Mouse (Mus musculus): ENCODE measurements around the gene Prkcg. TPM values are rescaled to one million over a fixed set of nuclear protein-coding genes. Genes with fewer than 3 reads are reported as not detected.

The Prkcg gene
- polyA plus RNA-seq, 1 experiment from 2014 or later = 0.73 TPM

DNA sequence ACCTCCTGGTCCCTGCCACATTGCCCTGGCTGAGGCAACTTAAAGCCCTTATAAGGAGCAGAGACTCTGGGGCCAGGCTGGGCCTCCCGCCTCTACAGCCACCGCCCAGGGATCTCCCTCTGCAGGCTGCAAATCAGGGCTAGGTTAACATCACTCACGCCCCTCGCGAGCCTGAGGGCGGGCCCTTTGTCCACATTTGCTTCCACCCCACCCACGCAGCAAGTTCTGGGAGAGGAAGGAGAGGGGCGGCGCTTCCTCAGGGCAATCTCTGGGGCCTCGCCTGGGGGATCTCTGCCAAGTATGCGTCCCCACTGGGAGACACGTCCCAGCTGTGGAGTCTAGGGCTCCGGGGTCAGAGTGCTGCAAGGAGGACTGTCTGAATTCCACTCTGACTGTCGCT lies 3.8 kb downstream of the Prkcg start:
- Histone ChIP-seq H3K27ac (0 out of 2 replicates have a peak overlapping the region, but pooled peaks have one; percentile 19), H3K4me2 (peak overlapping the region; percentile 51), H3K27me3 (no peaks in the 10 kb centered on the region), H3K9ac (peak overlapping the region; percentile 38), H3K36me3 (replicated peaks) (peaks cover 33% of the 10 kb centered on the region), H3K9me3 (no peaks in the 10 kb centered on the region), H3K4me3 (replicated peaks) (peak overlapping the region; percentile 29), H3K4me1 (peaks cover 19% of the 10 kb centered on the region)
- no peak for ATAC-seq (ENCODE audit: low FRiP score)
- WGBS = 4% methylated on average over 14 of the region's 14 CpGs

DNA sequence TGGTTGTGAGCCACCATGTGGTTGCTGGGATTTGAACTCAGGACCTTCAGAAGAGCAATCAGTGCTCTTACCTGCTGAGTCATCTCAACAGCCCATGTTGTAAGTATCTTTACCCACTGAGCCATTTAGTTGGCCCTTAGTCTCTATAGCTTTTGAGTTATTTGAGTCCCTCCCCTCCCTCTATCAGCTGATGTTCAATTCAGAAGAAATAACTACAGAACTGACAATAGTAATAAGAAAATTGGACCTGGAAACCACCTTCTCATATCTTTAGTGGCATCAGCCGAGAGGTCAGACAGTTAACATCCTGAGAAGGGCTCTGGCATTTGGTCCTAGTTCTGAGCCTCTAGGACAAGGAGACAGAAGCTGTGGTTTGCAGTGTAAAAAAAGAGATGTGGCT lies 5.8 kb downstream of the Prkcg start:
- H3K36me3 ChIP-seq (replicated peaks) = peaks cover 35% of the 10 kb centered on the region
- no peaks in the 10 kb centered on the region for H3K27me3 ChIP-seq
- no peaks in the 10 kb centered on the region for H3K9me3 ChIP-seq

DNA sequence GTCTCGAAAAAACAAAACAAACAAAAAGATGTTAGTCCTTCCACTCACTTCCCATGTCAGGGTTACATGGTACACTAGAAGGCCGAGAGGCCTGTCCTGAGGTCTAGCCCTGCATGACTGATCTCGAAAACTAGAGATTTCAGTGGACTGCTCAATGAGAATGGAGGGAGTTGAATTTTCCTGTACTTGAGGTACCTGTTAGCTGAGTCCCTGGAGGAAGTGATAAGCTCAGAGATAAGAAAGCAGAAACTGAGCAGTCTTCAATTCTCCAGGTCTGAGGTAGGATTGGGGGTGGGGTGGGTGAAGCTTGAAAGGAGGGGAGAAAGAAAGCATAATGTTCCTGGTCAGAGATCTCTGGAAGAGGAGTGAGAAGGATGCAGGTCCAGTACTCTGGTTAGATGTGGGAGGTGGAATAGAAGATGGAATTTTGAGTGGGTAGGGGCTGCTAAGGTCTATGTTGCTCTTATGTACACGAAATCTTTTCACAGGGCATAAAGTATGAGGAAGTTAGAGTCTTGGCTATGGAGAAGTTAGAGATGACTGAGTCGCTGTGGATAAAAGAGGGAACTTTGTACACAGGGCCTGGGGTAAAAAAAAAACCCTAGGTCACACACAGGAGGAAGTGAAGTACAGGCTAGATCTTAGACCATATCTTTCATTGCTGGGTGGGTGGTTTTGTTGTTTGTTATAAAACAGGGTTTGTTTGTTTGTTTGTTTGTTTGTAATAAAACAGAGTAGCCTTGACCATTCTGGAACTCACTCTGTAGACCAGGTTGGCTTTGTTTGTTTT lies 6.5 kb downstream of the Prkcg start:
- Histone ChIP-seq H3K27me3 (peaks cover 4% of the 10 kb centered on the region; the same call in 1 of the 2 replicates), H3K4me3 (replicated peaks) (no peak overlapping the region), H3K27ac (no peak overlapping the region), H3K36me3 (replicated peaks) (peaks cover 35% of the 10 kb centered on the region), H3K9me3 (no peaks in the 10 kb centered on the region), H3K4me2 (no peak overlapping the region), H3K4me1 (peaks cover 17% of the 10 kb centered on the region), H3K9ac (no peak overlapping the region)
- WGBS = 94% methylated on average over 5 of the region's 5 CpGs
- no peak for ATAC-seq (ENCODE audit: low FRiP score)

More for the DNA sequence above, 5.8 kb downstream of the Prkcg start:
- peaks cover 19% of the 10 kb centered on the region for H3K4me1 ChIP-seq
- H3K9ac ChIP-seq = no peak overlapping the region
- H3K4me2 ChIP-seq = no peak overlapping the region
- 74% methylated on average over 1 of the region's 1 CpGs for WGBS
- no peak overlapping the region for H3K4me3 ChIP-seq (replicated peaks)
- no peak for ATAC-seq (ENCODE audit: low FRiP score)
- H3K27ac ChIP-seq = no peak overlapping the region

DNA sequence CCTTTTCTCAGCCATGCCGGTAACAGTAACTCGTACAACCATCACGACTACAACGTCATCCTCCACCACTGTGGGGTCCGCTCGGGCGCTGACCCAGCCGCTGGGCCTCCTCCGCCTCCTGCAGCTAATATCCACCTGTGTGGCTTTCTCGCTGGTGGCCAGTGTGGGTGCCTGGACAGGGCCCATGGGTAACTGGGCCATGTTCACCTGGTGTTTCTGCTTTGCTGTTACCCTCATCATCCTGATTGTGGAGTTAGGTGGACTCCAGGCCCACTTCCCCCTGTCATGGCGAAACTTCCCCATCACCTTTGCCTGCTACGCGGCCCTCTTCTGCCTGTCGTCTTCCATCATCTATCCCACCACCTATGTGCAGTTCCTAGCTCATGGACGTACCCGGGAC lies 7.7 kb downstream of the Prkcg start:
- Histone ChIP-seq H3K4me3 (replicated peaks) (no peak overlapping the region), H3K27ac (no peak overlapping the region), H3K9me3 (no peaks in the 10 kb centered on the region), H3K36me3 (replicated peaks) (peaks cover 35% of the 10 kb centered on the region), H3K9ac (no peak overlapping the region), H3K4me1 (peaks cover 10% of the 10 kb centered on the region), H3K4me2 (no peak overlapping the region), H3K27me3 (peaks cover 16% of the 10 kb centered on the region)
- no peak for ATAC-seq (ENCODE audit: low FRiP score)
- WGBS = 93% methylated on average over 16 of the region's 16 CpGs

DNA sequence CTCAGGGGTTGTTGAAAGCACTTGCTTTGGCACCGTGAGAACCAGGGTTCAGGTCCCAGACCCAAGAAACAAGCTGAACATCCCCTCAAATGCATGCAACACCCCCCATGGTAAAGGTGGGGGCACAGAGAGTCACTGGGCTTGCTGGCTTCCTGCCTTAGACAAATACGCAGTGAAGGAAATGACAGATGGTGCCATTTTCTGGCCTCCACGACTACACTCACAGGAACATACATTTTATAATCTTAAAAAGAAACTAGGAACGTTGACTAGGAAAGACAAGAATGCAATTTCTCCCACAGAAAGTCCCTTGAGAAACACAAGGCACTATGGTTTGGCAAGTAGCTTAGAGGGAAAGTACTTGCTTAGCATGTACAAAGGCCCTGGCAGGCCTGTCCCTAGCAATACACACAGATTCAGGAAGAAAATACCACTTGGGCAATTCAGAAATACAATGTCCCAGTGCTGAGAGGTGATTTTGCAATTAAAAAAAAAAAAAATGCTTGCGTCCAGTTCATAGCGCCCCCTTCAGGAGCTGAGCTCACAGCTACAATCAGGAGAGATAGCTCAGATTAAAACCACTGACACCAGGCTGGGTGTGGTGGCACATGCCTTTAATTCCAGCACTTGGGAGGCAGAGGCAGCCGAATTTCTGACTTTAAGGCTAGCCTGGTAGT lies 11.1 kb downstream of the Prkcg start:
- WGBS = 51% methylated on average over 7 of the region's 7 CpGs
- Histone ChIP-seq H3K9me3 (no peaks in the 10 kb centered on the region), H3K4me1 (peaks cover 31% of the 10 kb centered on the region), H3K4me3 (replicated peaks) (no peak overlapping the region), H3K27me3 (peaks cover 46% of the 10 kb centered on the region), H3K4me2 (no peak overlapping the region), H3K36me3 (replicated peaks) (peaks cover 25% of the 10 kb centered on the region), H3K27ac (no peak overlapping the region), H3K9ac (no peak overlapping the region)
- no peak for ATAC-seq (ENCODE audit: low FRiP score)

DNA sequence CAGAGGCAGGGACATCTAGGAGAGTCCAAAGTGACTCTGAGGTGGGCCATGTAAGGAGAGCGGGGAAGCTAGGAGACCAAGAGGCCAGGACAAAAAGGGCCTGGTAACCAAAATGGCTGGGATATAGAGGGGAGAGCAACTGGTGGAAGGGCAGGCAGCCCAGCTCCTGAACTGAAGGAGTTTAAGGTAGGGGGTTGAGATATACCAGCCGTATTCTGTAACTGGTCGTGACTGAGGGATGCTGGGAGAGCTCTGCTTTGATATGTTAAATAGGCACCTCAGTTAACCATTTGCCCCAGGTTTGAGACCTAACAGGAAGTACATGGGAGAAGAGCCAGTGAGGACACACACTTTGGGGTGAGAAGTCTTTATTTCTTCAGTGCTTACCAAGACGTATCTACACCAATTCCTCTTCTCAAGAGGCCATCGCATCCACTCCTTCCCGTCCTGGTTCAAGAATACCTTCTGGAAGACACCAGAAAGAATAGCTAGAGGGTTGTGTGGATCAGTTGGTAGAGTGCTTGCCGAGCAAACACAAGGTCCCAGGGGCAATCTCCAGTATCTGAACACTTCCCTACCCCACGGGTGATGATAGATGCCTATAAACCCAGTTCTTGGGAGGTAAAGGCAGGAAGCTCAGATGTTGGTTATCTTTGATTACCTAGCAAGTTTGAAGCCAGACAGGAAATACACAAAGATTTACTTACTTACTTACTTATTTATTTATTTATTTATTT lies 12.1 kb downstream of the Prkcg start:
- Histone ChIP-seq H3K9ac (no peak overlapping the region), H3K27me3 (peaks cover 55% of the 10 kb centered on the region), H3K9me3 (no peaks in the 10 kb centered on the region), H3K27ac (no peak overlapping the region), H3K4me3 (replicated peaks) (no peak overlapping the region), H3K4me2 (no peak overlapping the region), H3K36me3 (replicated peaks) (peaks cover 18% of the 10 kb centered on the region), H3K4me1 (peaks cover 34% of the 10 kb centered on the region)
- WGBS = 76% methylated on average over 8 of the region's 8 CpGs
- ATAC-seq (ENCODE audit: low FRiP score) = no peak

DNA sequence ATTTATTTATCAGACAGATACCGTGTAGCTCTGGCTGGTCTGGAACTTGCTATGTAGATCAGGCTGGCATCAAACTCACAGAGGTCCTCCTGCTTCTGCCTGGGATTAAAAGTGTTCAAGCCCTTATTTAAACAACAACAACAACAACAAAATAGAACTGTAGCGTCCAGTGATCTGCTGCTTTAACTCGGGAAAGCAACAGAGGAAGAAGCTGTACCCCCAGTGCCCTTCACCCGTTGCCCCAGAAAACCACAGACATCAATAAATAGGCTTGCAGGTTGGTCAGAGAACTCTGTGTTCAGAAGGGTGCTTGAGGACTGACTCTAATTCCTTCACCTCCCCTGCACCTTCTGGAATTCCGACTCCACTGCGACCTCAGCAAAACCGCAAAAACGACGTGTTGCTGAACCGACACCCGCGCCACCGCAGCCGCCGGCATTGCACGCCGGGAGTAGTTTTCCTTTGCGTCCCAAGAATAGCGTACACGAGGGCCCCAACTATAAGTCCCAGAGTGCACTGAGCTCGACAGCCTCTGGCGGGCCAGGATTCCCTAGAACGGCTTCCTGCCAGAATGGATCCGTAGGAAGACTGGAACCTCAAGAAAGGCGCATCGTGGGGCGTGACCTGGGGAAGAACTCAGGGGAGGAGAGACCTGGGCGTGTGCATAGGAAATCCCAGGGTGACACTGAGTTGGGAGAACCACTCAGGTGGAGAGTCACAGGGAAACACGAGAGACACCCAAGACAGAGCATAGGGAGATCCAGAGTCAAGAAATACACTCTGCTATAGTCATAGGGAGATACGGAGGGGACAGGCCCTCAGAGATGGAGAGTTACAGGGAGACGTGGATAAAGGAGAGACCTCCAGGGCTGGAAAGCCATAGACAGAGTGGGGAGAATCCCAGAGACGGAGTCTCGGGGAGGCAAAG lies 12.9 kb downstream of the Prkcg start:
- H3K27me3 ChIP-seq = peaks cover 59% of the 10 kb centered on the region
- peaks cover 11% of the 10 kb centered on the region for H3K36me3 ChIP-seq (replicated peaks)
- ATAC-seq (ENCODE audit: low FRiP score) = peak; percentile 18; the same call in 1 of the 2 replicates
- H3K4me1 ChIP-seq = peaks cover 34% of the 10 kb centered on the region
- 8% methylated on average over 33 of the region's 33 CpGs for WGBS
- no peak overlapping the region for H3K9ac ChIP-seq
- no peaks in the 10 kb centered on the region for H3K9me3 ChIP-seq
- peak overlapping the region; percentile 45 for H3K4me3 ChIP-seq (replicated peaks)
- H3K4me2 ChIP-seq = peak overlapping the region; percentile 85
- no peak overlapping the region for H3K27ac ChIP-seq

DNA sequence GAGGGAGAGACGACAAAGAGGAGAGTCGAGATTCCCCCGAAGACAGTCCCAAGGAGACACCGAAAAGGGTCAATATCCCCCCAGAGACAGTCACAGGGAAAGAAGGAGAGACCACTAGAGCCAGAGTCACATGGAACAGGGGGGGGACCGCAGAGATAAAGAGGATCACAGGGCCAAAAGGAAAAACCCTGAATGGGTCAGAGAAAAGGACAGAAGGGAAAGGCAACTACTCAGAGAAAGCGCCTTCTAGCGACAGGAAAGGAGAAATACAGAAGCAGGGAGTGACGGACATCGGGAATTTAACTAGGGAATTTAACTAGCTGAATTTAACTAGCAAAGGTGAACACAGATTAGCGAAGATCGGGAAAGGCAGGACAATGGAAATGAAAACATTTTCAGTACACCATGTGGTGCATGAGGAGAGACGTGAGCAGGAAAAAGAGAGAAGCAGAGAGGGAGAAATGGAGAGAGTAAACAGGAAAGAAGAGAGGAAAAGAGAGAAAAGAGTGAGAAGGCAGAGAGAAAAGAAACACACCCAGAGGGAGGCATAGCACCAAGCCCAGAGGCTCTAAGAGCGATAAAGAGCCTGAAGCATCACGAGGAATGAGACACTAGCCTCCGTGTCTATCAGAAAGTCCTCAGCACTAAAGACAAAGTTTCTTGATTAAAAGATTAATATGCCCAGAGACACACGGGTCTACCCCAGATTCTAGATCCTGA lies 13.7 kb downstream of the Prkcg start:
- peak overlapping the region; percentile 59; the same call in 1 of the 2 replicates for H3K9ac ChIP-seq
- 2% methylated on average over 16 of the region's 16 CpGs for WGBS
- peak overlapping the region; percentile 45 for H3K4me3 ChIP-seq (replicated peaks)
- 0 out of 2 replicates have a peak, but pooled peaks have one; percentile 7 for ATAC-seq (ENCODE audit: low FRiP score)
- H3K4me1 ChIP-seq = peaks cover 34% of the 10 kb centered on the region
- peaks cover 59% of the 10 kb centered on the region for H3K27me3 ChIP-seq
- H3K36me3 ChIP-seq (replicated peaks) = peaks cover 3% of the 10 kb centered on the region; the same call in 1 of the 2 replicates
- H3K27ac ChIP-seq = no peak overlapping the region
- peak overlapping the region; percentile 85 for H3K4me2 ChIP-seq
- no peaks in the 10 kb centered on the region for H3K9me3 ChIP-seq

DNA sequence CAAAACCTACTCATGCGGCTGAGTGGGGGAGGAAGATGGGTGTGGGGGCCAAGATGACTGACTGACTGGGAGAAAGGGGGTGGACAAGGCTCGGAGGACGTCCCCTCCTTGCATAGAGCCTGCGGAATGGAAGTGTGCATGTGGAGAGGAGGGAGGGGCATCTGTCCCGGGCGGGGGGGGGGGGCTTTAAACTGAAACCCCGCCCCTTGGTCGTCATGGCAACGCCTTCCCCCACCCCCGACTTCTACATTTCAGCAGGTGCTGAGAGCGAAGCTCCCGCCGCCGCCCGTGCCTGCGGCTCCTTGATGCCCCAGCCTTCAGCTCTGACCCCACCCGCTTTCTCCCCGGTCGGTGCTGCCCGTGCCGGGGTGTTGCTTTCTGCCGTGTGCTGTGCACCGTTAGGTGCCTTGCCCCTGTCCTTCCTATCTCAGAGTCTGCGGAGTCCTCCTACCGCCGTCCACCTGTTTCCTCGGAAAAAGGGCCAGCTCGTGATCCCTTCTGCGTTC lies 14.3 kb downstream of the Prkcg start:
- H3K4me3 ChIP-seq (replicated peaks) = peak overlapping the region; percentile 45
- peaks cover 59% of the 10 kb centered on the region for H3K27me3 ChIP-seq
- H3K4me2 ChIP-seq = peak overlapping the region; percentile 85
- H3K27ac ChIP-seq = no peak overlapping the region
- no peaks in the 10 kb centered on the region for H3K36me3 ChIP-seq (replicated peaks)
- H3K9me3 ChIP-seq = no peaks in the 10 kb centered on the region
- ATAC-seq (ENCODE audit: low FRiP score) = peak; percentile 72
- peak overlapping the region; percentile 59 for H3K9ac ChIP-seq
- peaks cover 34% of the 10 kb centered on the region for H3K4me1 ChIP-seq
- WGBS = under 1% methylated on average over 23 of the region's 29 CpGs

DNA sequence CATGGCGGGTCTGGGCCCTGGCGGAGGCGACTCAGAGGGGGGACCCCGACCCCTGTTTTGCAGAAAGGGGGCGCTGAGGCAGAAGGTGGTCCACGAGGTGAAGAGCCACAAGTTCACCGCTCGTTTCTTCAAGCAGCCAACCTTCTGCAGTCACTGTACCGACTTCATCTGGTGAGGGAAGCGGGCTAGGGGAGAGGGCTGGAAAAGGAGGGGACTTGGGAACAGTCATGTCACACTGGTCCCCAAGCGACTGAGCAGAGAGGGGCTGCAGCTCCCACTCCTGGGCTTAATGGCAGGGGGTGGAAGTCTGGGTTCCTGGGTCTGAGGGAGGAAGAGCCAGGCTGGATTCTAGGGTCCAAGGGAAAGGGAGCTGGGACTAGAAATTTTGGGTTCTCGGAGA lies 14.8 kb downstream of the Prkcg start:
- WGBS = 1% methylated on average over 12 of the region's 12 CpGs
- H3K36me3 ChIP-seq (replicated peaks) = no peaks in the 10 kb centered on the region
- H3K4me3 ChIP-seq (replicated peaks) = peak overlapping the region; percentile 45
- H3K4me2 ChIP-seq = peak overlapping the region; percentile 85
- ATAC-seq (ENCODE audit: low FRiP score) = peak; percentile 21; the same call in 1 of the 2 replicates
- no peak overlapping the region for H3K27ac ChIP-seq
- H3K4me1 ChIP-seq = peaks cover 34% of the 10 kb centered on the region
- H3K9ac ChIP-seq = peak overlapping the region; percentile 59
- H3K9me3 ChIP-seq = no peaks in the 10 kb centered on the region
- peaks cover 59% of the 10 kb centered on the region for H3K27me3 ChIP-seq

DNA sequence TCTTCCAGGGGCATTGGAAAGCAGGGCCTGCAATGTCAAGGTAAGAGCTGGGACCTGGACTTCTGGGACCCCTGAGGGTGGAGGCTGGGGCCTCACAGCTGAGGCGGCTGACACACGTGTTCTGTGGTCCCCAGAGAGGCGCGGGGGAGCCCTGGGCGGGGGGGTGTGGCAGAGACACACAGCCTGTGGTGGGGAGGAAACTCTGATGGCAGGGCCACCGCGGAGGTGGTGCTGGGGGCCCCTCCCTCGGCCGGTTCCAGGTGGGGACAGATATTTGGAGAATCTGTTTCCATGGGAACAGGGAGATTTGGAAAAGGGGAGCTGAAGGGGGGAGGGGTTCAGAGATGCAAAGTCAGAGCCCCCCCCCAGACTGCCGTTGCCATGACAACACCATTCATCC lies 15.3 kb downstream of the Prkcg start:
- Histone ChIP-seq H3K27me3 (peaks cover 59% of the 10 kb centered on the region), H3K9ac (peak overlapping the region; percentile 59), H3K4me2 (peak overlapping the region; percentile 85), H3K36me3 (replicated peaks) (no peaks in the 10 kb centered on the region), H3K9me3 (no peaks in the 10 kb centered on the region), H3K4me3 (replicated peaks) (peak overlapping the region; percentile 45), H3K4me1 (peaks cover 34% of the 10 kb centered on the region), H3K27ac (no peak overlapping the region)
- WGBS = 3% methylated on average over 10 of the region's 10 CpGs
- ATAC-seq (ENCODE audit: low FRiP score) = 0 out of 2 replicates have a peak, but pooled peaks have one; percentile 30

Measured in forebrain, embryonic 12.5 days (tissue).